Comparison of ENCODE assay signal across 8 mouse cellular contexts in the genomic region with DNA sequence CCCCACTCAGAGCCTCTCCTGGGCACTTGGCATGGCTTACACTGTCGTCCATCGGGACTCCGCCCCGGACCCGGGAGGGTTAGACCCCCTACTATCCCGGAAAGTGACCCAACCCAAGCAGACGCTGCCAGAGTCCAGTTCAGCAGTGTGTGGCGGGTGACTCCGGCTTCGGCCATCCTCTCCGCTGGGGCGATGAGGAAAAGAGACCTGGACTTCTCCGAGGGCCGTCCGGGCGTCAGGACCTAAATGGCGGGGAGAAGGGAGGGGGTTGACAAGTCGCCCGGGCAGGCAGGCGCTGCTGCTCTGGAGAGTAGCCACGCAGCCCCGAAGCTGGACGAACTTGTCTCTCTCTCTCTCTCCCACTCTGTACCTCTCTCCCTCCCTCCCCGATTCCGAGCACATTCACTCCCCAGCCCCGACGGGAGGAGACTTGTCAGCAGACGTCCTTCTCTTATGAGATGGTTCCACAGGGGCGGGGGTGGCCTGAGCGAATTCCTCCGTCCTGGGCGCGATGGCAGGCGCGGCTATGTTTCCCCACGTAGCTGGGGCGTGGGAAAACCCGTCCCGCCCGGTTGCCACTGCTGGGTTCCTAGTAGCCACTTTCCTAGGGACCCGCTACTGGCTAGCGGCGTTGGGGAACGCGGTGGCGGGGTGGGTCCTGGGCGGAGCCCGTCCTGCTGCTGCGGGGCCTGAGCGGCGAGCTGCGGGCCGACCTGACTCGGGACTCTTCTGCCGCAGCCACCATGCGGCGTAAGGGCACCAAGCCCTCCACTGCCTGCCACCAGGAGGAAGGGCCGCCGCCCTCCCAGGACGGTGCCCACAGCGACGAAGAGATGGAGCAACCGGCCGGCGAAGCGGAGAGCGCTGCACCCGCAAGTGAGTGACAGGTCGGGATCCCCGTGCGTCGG. TPM values are rescaled to one million over a fixed set of nuclear protein-coding genes. Genes with fewer than 3 reads are reported as not detected.
A peak's percentile ranks its signal among the peaks of the same experiment; 100 is the strongest.
DNase-seq lines count a peak whose midpoint lies in the region; ATAC-seq and TF ChIP-seq lines count a peak whose summit lies in the region.

No protein-coding gene starts in this region.

- H3K27me3 ChIP-seq in embryonic facial prominence, embryonic 12.5 days = no peaks in the 10 kb centered on the region
- H3K27me3 ChIP-seq in liver, embryonic 12.5 days (replicated peaks) = no peaks in the 10 kb centered on the region
- H3K27me3 ChIP-seq in myocyte (ENCODE audit: control insufficient read depth, insufficient read depth, insufficient read length) = no peaks in the 10 kb centered on the region
- H3K27me3 ChIP-seq in splenic B cell, adult 2 months (ENCODE audit: control insufficient read depth, insufficient read depth, low read length, poor library complexity, severe bottlenecking) = no peaks in the 10 kb centered on the region

- peak; percentile 55 for TF ChIP-seq POLR2A in myocyte (IDR thresholded peaks at IDR 0.05; ENCODE audit: insufficient read length, low read depth)

- no peaks in the 10 kb centered on the region for H3K9me3 ChIP-seq in embryonic facial prominence, embryonic 12.5 days
- no peaks in the 10 kb centered on the region for H3K9me3 ChIP-seq in liver, embryonic 12.5 days (replicated peaks)

- peaks cover 71% of the 10 kb centered on the region for H3K79me2 ChIP-seq in myocyte (ENCODE audit: control insufficient read depth, insufficient read depth)

- peak; percentile 67 for DNase-seq in 416B (ENCODE audit: low read depth)
- peak; percentile 80 for DNase-seq in adrenal gland, postnatal 14 days
- peak; percentile 40 for DNase-seq in heart, adult 8-10 months (ENCODE audit: low spot score)
- DNase-seq in kidney, adult 8-10 months = peak; percentile 36 to 46
- DNase-seq in splenic B cell, adult 2 months (ENCODE audit: low read depth, low spot score) = peak; percentile 65

- H3K9ac ChIP-seq in embryonic facial prominence, embryonic 12.5 days = peak overlapping the region; percentile 94
- H3K9ac ChIP-seq in liver, embryonic 12.5 days = peak overlapping the region; percentile 99

- peaks cover 9% of the 10 kb centered on the region; the same call in 1 of the 2 replicates for H3K4me1 ChIP-seq in embryonic facial prominence, embryonic 12.5 days
- peaks cover 26% of the 10 kb centered on the region for H3K4me1 ChIP-seq in liver, embryonic 12.5 days

- H3K4me3 ChIP-seq in embryonic facial prominence, embryonic 12.5 days = peak overlapping the region; percentile 94
- H3K4me3 ChIP-seq in liver, embryonic 12.5 days = peak overlapping the region; percentile 100
- peak overlapping the region; percentile 99 for H3K4me3 ChIP-seq in myocyte

- ATAC-seq in embryonic facial prominence, embryonic 12.5 days (ENCODE audit: insufficient number of reproducible peaks, insufficient read depth, low FRiP score, low TSS enrichment) = peak; percentile 74
- peak; percentile 72 for ATAC-seq in liver, embryonic 12.5 days

- peak overlapping the region; percentile 85 for H3K4me2 ChIP-seq in embryonic facial prominence, embryonic 12.5 days (replicated peaks)
- peak overlapping the region; percentile 79 for H3K4me2 ChIP-seq in liver, embryonic 12.5 days
- peak overlapping the region; percentile 84 for H3K4me2 ChIP-seq in myocyte (ENCODE audit: low read depth)

- WGBS in embryonic facial prominence, embryonic 12.5 days = under 1% methylated on average over 71 of the region's 72 CpGs
- WGBS in liver, embryonic 12.5 days (ENCODE audit: insufficient replicate concordance) = under 1% methylated on average over 72 of the region's 72 CpGs

- H3K27ac ChIP-seq in embryonic facial prominence, embryonic 12.5 days = peak overlapping the region; percentile 93
- peak overlapping the region; percentile 98 for H3K27ac ChIP-seq in liver, embryonic 12.5 days

- peak overlapping the region; percentile 83 for H3ac ChIP-seq in myocyte (ENCODE audit: control insufficient read depth, insufficient read length)

- H3K36me3 ChIP-seq in embryonic facial prominence, embryonic 12.5 days = no peaks in the 10 kb centered on the region
- peaks cover 42% of the 10 kb centered on the region for H3K36me3 ChIP-seq in liver, embryonic 12.5 days
- peaks cover 6% of the 10 kb centered on the region for H3K36me3 ChIP-seq in myocyte (ENCODE audit: control insufficient read depth, insufficient read depth)
- H3K36me3 ChIP-seq in splenic B cell, adult 2 months (ENCODE audit: control insufficient read depth, insufficient read depth, low read length, poor library complexity, severe bottlenecking) = no peaks in the 10 kb centered on the region

TF ChIP-seq in myocyte, 11 proteins besides CTCF, POLR2A, EP300 and RAD21:
- TF ChIP-seq E2F4 (IDR thresholded peaks at IDR 0.05; ENCODE audit: insufficient read depth) (no peak), POLR2AphosphoS2 (IDR thresholded peaks at IDR 0.05; ENCODE audit: insufficient read length, low read depth) (peak; percentile 41), REST (IDR thresholded peaks at IDR 0.05; ENCODE audit: insufficient read depth, insufficient read length) (no peak), TCF12 (IDR thresholded peaks at IDR 0.05; ENCODE audit: insufficient read depth, poor library complexity, severe bottlenecking) (no peak), CEBPB (IDR thresholded peaks at IDR 0.05; ENCODE audit: insufficient read depth, poor library complexity, severe bottlenecking) (no peak), MYOD1 (IDR thresholded peaks at IDR 0.05; ENCODE audit: control insufficient read depth in 1 of 3, insufficient read length in 2 of 3, low read depth in 2 of 3) (no peak), TCF3 (IDR thresholded peaks at IDR 0.05; ENCODE audit: insufficient read length, low read depth) (no peak), USF1 (IDR thresholded peaks at IDR 0.05; ENCODE audit: low read depth) (no peak), MYOG (IDR thresholded peaks at IDR 0.05; ENCODE audit: control insufficient read depth in 1 of 3, insufficient read depth in 1 of 3, insufficient read length in 2 of 3, low read depth in 2 of 3) (peak in 1 of 3 experiments; percentile 35), MAX (IDR thresholded peaks at IDR 0.05; ENCODE audit: low read depth) (no peak), SRF (IDR thresholded peaks at IDR 0.05; ENCODE audit: control insufficient read depth, insufficient read length, low read depth) (no peak)
TF ChIP-seq in myocyte: peak in this region for 2.

RNA-seq across cellular contexts. Expression of gene Smc4, which starts 1.1 kb away (rescaled TPM):
- 46.1 and 52.4 TPM in 2 replicates for total RNA-seq in adrenal gland, postnatal 14 days (2021)
- 168 and 174 TPM in 2 replicates for polyA plus RNA-seq in embryonic facial prominence, embryonic 12.5 days (2016; fragmentation: Nextera tagmentation; extraction: Ambion mirVana)
- total RNA-seq in heart, adult 8-10 months (2022) = 10 to 100 TPM; 10.0 to 12.2 (median 11.4) TPM
- polyA plus RNA-seq in liver, embryonic 12.5 days (2016; fragmentation: Nextera tagmentation; extraction: Ambion mirVana) = 178 and 181 TPM in 2 replicates
- 14.2 TPM for polyA plus RNA-seq in myocyte (2012; fragmentation: generic; extraction: Trizol)

RNA-seq across cellular contexts. Expression of gene Ift80, which starts 1.2 kb away (rescaled TPM):
- 23.2 and 25.6 TPM in 2 replicates for total RNA-seq in adrenal gland, postnatal 14 days (2021)
- 22.2 and 24.5 TPM in 2 replicates for polyA plus RNA-seq in embryonic facial prominence, embryonic 12.5 days (2016; fragmentation: Nextera tagmentation; extraction: Ambion mirVana)
- 1 to 10 TPM; 3.9 to 8.2 (median 5.2) TPM for total RNA-seq in heart, adult 8-10 months (2022)
- 6.8 and 7.1 TPM in 2 replicates for polyA plus RNA-seq in liver, embryonic 12.5 days (2016; fragmentation: Nextera tagmentation; extraction: Ambion mirVana)
- polyA plus RNA-seq in myocyte (2012; fragmentation: generic; extraction: Trizol) = 3.5 TPM

RNA-seq across cellular contexts. Expression of gene Trim59, which starts 39.0 kb away (rescaled TPM):
- 17.2 and 17.8 TPM in 2 replicates for total RNA-seq in adrenal gland, postnatal 14 days (2021)
- 165 and 167 TPM in 2 replicates for polyA plus RNA-seq in embryonic facial prominence, embryonic 12.5 days (2016; fragmentation: Nextera tagmentation; extraction: Ambion mirVana)
- 1 to 10 TPM in 2 of 4 experiments, under 1 TPM in 2; 0.90 to 2.7 (median 1.3) TPM for total RNA-seq in heart, adult 8-10 months (2022)
- polyA plus RNA-seq in liver, embryonic 12.5 days (2016; fragmentation: Nextera tagmentation; extraction: Ambion mirVana) = 162 and 164 TPM in 2 replicates
- 8.2 TPM for polyA plus RNA-seq in myocyte (2012; fragmentation: generic; extraction: Trizol)

Comparison
In these comparisons a context has a peak if more than half of its experiments do, and no peak if none do; other contexts are left out.
1. Peak in every context shown above with its lines: DNase-seq, ATAC-seq, H3K4me3 ChIP-seq and H3K27ac ChIP-seq.
2. RNA of gene Smc4, which starts 1.1 kb away (polyA plus RNA-seq): 178 to 181 TPM in liver, embryonic 12.5 days and 168 to 174 TPM in embryonic facial prominence, embryonic 12.5 days; 14.2 TPM in myocyte (single experiment); every median in the first group is over 10 times any median in the second.
3. RNA of gene Trim59, which starts 39.0 kb away (polyA plus RNA-seq): 165 to 167 TPM in embryonic facial prominence, embryonic 12.5 days and 162 to 164 TPM in liver, embryonic 12.5 days; 8.2 TPM in myocyte (single experiment); every median in the first group is over 10 times any median in the second.